Mouse (Mus musculus) brain, embryonic 14.5 days (tissue): ENCODE data around the gene Usp45.

ENCODE experiments used
- CTCF ChIP-seq: fragments of 200-500 bp; IDR thresholded peaks from 2 replicates; pipeline ENCODE4 v1.5.1; 2012; ENCODE audit warnings: inconsistent platforms, mild to moderate bottlenecking, moderate library complexity, borderline replicate concordance; ENCODE audit not compliant: insufficient read depth, insufficient read length; ENCODE audit errors: extremely low read depth
- POLR2A ChIP-seq: fragments of 200-500 bp; IDR thresholded peaks from 2 replicates; pipeline ENCODE4 v1.6.1; 2012; ENCODE audit warnings: mild to moderate bottlenecking, inconsistent platforms, borderline replicate concordance; ENCODE audit not compliant: poor library complexity, insufficient read depth, insufficient read length, severe bottlenecking; ENCODE audit errors: extremely low read depth

DNA sequence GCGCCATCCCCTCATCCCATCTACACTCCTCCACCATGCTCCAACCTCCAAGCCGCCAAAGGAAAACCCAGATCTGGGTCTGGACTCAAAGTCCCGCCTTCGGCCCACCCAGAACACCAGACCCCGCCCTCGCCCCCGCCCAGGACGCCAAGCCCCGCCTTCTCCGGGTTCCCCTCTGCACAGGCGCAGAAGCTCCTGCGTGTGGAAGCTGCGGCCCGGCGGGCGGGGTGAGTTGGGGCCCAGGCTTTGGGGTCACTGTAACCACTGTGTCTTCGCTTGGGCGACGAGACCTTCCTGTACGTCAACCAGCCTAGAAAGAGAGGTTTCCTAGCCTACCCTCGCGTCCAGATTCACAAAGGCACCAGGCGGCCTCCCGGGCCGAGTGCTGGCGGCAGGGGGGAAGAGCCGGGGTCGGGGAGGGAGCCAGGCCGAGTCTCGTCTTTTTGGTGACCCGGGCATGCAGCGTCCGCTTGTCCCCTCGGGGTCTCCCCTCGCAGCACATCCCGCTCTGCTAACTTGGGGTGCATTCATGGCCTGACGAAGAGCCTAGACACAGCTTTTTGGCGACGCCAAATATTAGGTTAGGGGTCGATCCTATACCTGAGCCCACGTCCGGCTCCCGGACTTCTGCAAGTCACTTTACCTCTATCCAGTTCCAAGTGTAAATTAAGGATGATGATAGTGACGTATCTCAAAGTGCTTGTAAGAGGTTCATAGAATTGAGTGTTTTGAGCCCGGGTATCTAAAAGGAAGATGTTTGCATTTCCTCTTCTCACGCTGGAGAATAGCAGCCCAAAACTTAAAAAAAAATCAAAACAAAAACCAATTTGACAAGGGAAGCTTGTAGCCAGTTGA lies 9.4 kb downstream of the Usp45 start:
- TF ChIP-seq CTCF: no peak
- peak; percentile 80; the same call in 1 of the 2 replicates for TF ChIP-seq POLR2A
